Mouse (Mus musculus) CH12.LX (cell line): ENCODE data around the gene Cilp.

Experiments
- POLR2A ChIP-seq: IDR thresholded peaks from 2 replicates; pipeline ENCODE4 v1.6.1; 2011; ENCODE audit warnings: low read depth, mild to moderate bottlenecking, improper control_type of control experiment, low read length
- TBP ChIP-seq: conservative IDR thresholded peaks from 2 replicates; pipeline ENCODE4 v1.6.1; 2011; ENCODE audit warnings: low read depth, low read length, improper control_type of control experiment

GRCm38 (mm10) chr9:65312669-65313357 lies 47.8 kb downstream of the Cilp start:
- no peak for TF ChIP-seq POLR2A
- TF ChIP-seq TBP, result no peak
